17 mouse cellular contexts compared by ENCODE assay signal in the genomic region with DNA sequence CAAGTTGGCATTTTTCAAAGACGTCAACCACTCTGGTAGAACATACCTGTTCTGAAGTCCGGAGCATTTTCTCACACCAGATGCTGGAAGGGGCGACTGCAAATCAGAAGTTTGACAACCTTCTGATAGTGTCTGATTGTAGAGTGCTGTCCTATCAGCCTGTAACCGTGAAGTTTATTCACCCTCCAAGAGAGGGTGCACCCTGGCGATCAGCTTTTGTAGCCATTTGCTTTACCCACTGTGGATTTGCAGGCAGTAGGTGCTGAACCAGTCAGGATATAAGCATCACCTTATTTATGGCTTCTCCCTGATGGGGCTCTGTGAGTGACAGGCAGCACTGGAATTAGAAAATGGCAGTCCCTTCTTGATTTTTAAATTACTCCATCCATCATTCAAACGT.
"Had no signal": no experiment of that assay in that cellular context is flagged by ENCODE, and none has a peak within 500 bp of the region (broad histone marks: within the 10 kb centered on the region; RNA-seq: fewer than 3 reads in every experiment).

No protein-coding gene starts in this region.

- DNase-seq: lung, adult 18-20 months; lung, postnatal 14 days; lung, postnatal 36 days; right cerebral cortex, postnatal 14 days; thymus, adult 2 months; thymus, postnatal 25 days; thymus, postnatal 4 days had no signal

- H3K27me3 ChIP-seq: lung, embryonic 15.5 days; megakaryocyte, embryonic 14.5 days; midbrain, embryonic 13.5 days; midbrain, embryonic 15.5 days; neural tube, embryonic 12.5 days; stomach, embryonic 15.5 days had no signal

- H3K9ac ChIP-seq: lung, embryonic 15.5 days; midbrain, embryonic 13.5 days; midbrain, embryonic 15.5 days; neural tube, embryonic 12.5 days; stomach, embryonic 15.5 days had no signal

- H3K4me2 ChIP-seq: lung, embryonic 15.5 days; midbrain, embryonic 11.5 days; midbrain, embryonic 13.5 days; midbrain, embryonic 15.5 days; neural tube, embryonic 12.5 days; stomach, embryonic 15.5 days had no signal

- H3K4me1 ChIP-seq: lung, embryonic 15.5 days; megakaryocyte, embryonic 14.5 days; midbrain, embryonic 13.5 days; midbrain, embryonic 15.5 days; neural tube, embryonic 12.5 days; stomach, embryonic 15.5 days had no signal

- H3K27ac ChIP-seq: lung, embryonic 15.5 days; macrophage; midbrain, embryonic 13.5 days; midbrain, embryonic 15.5 days; neural tube, embryonic 12.5 days; stomach, embryonic 15.5 days; stomach, postnatal 0 days had no signal

- H3K9me3 ChIP-seq: lung, embryonic 15.5 days; midbrain, embryonic 15.5 days; stomach, embryonic 15.5 days had no signal

- H3K4me3 ChIP-seq: lung, embryonic 15.5 days; megakaryocyte, embryonic 14.5 days; midbrain, embryonic 13.5 days; midbrain, embryonic 15.5 days; neural tube, embryonic 12.5 days; stomach, embryonic 15.5 days had no signal

- ATAC-seq: lung, postnatal 0 days; midbrain, embryonic 13.5 days; midbrain, embryonic 15.5 days had no signal

- H3K36me3 ChIP-seq: lung, embryonic 15.5 days; midbrain, embryonic 13.5 days; midbrain, embryonic 15.5 days; neural tube, embryonic 12.5 days; stomach, embryonic 15.5 days had no signal
